Mouse (Mus musculus) heart, embryonic 12.5 days (tissue): ENCODE data around the gene Mrps15. TPM values are rescaled to one million over a fixed set of nuclear protein-coding genes. Genes with fewer than 3 reads are reported as not detected.

Experiments used
- ATAC-seq: fragments of 200-750 bp; cut with Nextera tagmentation; 2 replicates; pipeline ENCODE4 v1.8.0; 2017; ENCODE audit warnings: moderate TSS enrichment, moderate library complexity; ENCODE audit not compliant: insufficient number of reproducible peaks, low FRiP score
- H3K27ac ChIP-seq: fragments of 300-500 bp; sonication (generic); 2 replicates; pipeline ENCODE4 v1.5.1; 2016; ENCODE audit warnings: mild to moderate bottlenecking, moderate library complexity; ENCODE audit not compliant: poor library complexity, severe bottlenecking
- H3K27me3 ChIP-seq: fragments of 300-500 bp; sonication (generic); replicated peaks from 2 replicates; pipeline ENCODE4 v1.6.1; 2016; ENCODE audit warnings: mild to moderate bottlenecking, moderate library complexity
- H3K36me3 ChIP-seq: fragments of 300-500 bp; sonication (generic); 2 replicates; pipeline ENCODE4 v1.6.1; 2016; ENCODE audit warnings: mild to moderate bottlenecking, moderate library complexity
- H3K4me1 ChIP-seq: fragments of 300-500 bp; sonication (generic); replicated peaks from 2 replicates; pipeline ENCODE4 v1.6.1; 2016; ENCODE audit warnings: mild to moderate bottlenecking
- H3K4me2 ChIP-seq: fragments of 300-500 bp; sonication (generic); 2 replicates; pipeline ENCODE4 v1.6.1; 2016; ENCODE audit warnings: mild to moderate bottlenecking, moderate library complexity
- H3K4me3 ChIP-seq: fragments of 300-500 bp; sonication (generic); 2 replicates; pipeline ENCODE4 v1.5.1; 2016; ENCODE audit warnings: mild to moderate bottlenecking
- H3K9ac ChIP-seq: fragments of 300-500 bp; sonication (generic); 2 replicates; pipeline ENCODE4 v1.6.1; 2016; ENCODE audit warnings: mild to moderate bottlenecking, moderate library complexity
- H3K9me3 ChIP-seq: fragments of 300-500 bp; sonication (generic); replicated peaks from 2 replicates; pipeline ENCODE4 v1.6.1; 2016; ENCODE audit warnings: mild to moderate bottlenecking, moderate library complexity
- WGBS: fragments of 180-500 bp; shearing (Covaris S2); methylation state at CpG from one replicate; pipeline ENCODE4 v1.1.7; 2016; 5-methylcytosine and 5-hydroxymethylcytosine counted together
- polyA plus RNA-seq: library from polyadenylated mRNA; unstranded; fragments of >200 nt; fragmentation: Nextera tagmentation; extraction: Ambion mirVana; gene quantifications from 2 replicates; pipeline ENCODE4 v1.2.1, GENCODE M21; 2016

The Mrps15 gene
- polyA plus RNA-seq, 1 experiment from 2014 or later = 142 TPM

GRCm38 (mm10) chr4:126035413-126035812 lies 11.3 kb upstream of the Mrps15 start:
- peaks cover 5% of the 10 kb centered on the region; the same call in 1 of the 2 replicates for H3K27me3 ChIP-seq
- H3K9ac ChIP-seq = no peak overlapping the region
- no peaks in the 10 kb centered on the region for H3K36me3 ChIP-seq
- H3K4me3 ChIP-seq = no peak overlapping the region
- no peaks in the 10 kb centered on the region for H3K4me1 ChIP-seq
- no peaks in the 10 kb centered on the region for H3K9me3 ChIP-seq
- 72% methylated on average over 5 of the region's 5 CpGs for WGBS
- no peak overlapping the region for H3K4me2 ChIP-seq
- no peak overlapping the region for H3K27ac ChIP-seq
- no peak for ATAC-seq

- no peaks in the 10 kb centered on the region for H3K27me3 ChIP-seq
- no peak overlapping the region for H3K27ac ChIP-seq
- H3K9ac ChIP-seq = no peak overlapping the region
- peaks cover 64% of the 10 kb centered on the region for H3K36me3 ChIP-seq
- 76% methylated on average over 7 of the region's 7 CpGs for WGBS
- no peak for ATAC-seq
- H3K9me3 ChIP-seq = no peaks in the 10 kb centered on the region
- no peak overlapping the region for H3K4me2 ChIP-seq
- H3K4me1 ChIP-seq = peaks cover 10% of the 10 kb centered on the region
- H3K4me3 ChIP-seq = no peak overlapping the region
Measured at GRCm38 (mm10) chr4:126051617-126052016, 4.9 kb downstream of the Mrps15 start.

- ATAC-seq = peak; percentile 23; the same call in 1 of the 2 replicates
- H3K4me1 ChIP-seq = peaks cover 17% of the 10 kb centered on the region
- no peaks in the 10 kb centered on the region for H3K27me3 ChIP-seq
- peak overlapping the region; percentile 92 for H3K4me2 ChIP-seq
- H3K9me3 ChIP-seq = no peaks in the 10 kb centered on the region
- WGBS = 10% methylated on average over 19 of the region's 19 CpGs
- H3K4me3 ChIP-seq = peak overlapping the region; percentile 61
- H3K36me3 ChIP-seq = peaks cover 32% of the 10 kb centered on the region
- no peak overlapping the region for H3K27ac ChIP-seq
- peak overlapping the region; percentile 64 for H3K9ac ChIP-seq
Measured at GRCm38 (mm10) chr4:126057207-126058133, 10.7 kb downstream of the Mrps15 start.

GRCm38 (mm10) chr4:126058134-126058996 lies 11.6 kb downstream of the Mrps15 start, which contains the start of gene Oscp1:
Gene Oscp1, plus strand, starts transcription at chr4:126058565.
- H3K4me1 ChIP-seq = peaks cover 17% of the 10 kb centered on the region
- H3K4me3 ChIP-seq = peak within 1 kb of the TSS; percentile 61
- no peak within 1 kb of the TSS for H3K27ac ChIP-seq
- no peaks in the 10 kb centered on the region for H3K27me3 ChIP-seq
- peaks cover 26% of the 10 kb centered on the region for H3K36me3 ChIP-seq
- peak within 1 kb of the TSS; percentile 74 for H3K9ac ChIP-seq
- under 1% methylated on average over 57 of the region's 57 CpGs for WGBS
- H3K4me2 ChIP-seq = peak within 1 kb of the TSS; percentile 92
- H3K9me3 ChIP-seq = no peaks in the 10 kb centered on the region
- ATAC-seq = peak; percentile 96

- H3K27ac ChIP-seq = no peak overlapping the region
- WGBS = 40% methylated on average over 9 of the region's 9 CpGs
- no peak for ATAC-seq
Measured at GRCm38 (mm10) chr4:126058997-126059362, 12.3 kb downstream of the Mrps15 start.

GRCm38 (mm10) chr4:126062856-126063255 lies 16.1 kb downstream of the Mrps15 start:
- Histone ChIP-seq H3K27ac (no peak overlapping the region), H3K36me3 (no peaks in the 10 kb centered on the region), H3K4me2 (no peak overlapping the region), H3K4me1 (peaks cover 8% of the 10 kb centered on the region), H3K9me3 (no peaks in the 10 kb centered on the region), H3K4me3 (no peak overlapping the region), H3K27me3 (no peaks in the 10 kb centered on the region), H3K9ac (no peak overlapping the region)
- no peak for ATAC-seq
- 50% methylated on average over 1 of the region's 1 CpGs for WGBS

More at GRCm38 (mm10) chr4:126058997-126059362, 12.3 kb downstream of the Mrps15 start:
- Histone ChIP-seq H3K4me1 (peaks cover 17% of the 10 kb centered on the region), H3K27me3 (no peaks in the 10 kb centered on the region), H3K36me3 (peaks cover 20% of the 10 kb centered on the region), H3K9me3 (no peaks in the 10 kb centered on the region), H3K4me2 (peak overlapping the region; percentile 92), H3K9ac (peak overlapping the region; percentile 74), H3K4me3 (peak overlapping the region; percentile 61)

GRCm38 (mm10) chr4:126065241-126065640 lies 18.5 kb downstream of the Mrps15 start:
- 77% methylated on average over 7 of the region's 7 CpGs for WGBS
- H3K9me3 ChIP-seq = no peaks in the 10 kb centered on the region
- H3K4me3 ChIP-seq = no peak overlapping the region
- no peak overlapping the region for H3K4me2 ChIP-seq
- no peak overlapping the region for H3K27ac ChIP-seq
- no peak for ATAC-seq
- no peaks in the 10 kb centered on the region for H3K4me1 ChIP-seq
- H3K27me3 ChIP-seq = no peaks in the 10 kb centered on the region
- H3K36me3 ChIP-seq = no peaks in the 10 kb centered on the region
- no peak overlapping the region for H3K9ac ChIP-seq

GRCm38 (mm10) chr4:126067401-126068077 lies 20.8 kb downstream of the Mrps15 start:
- Histone ChIP-seq H3K4me2 (no peak overlapping the region), H3K27ac (no peak overlapping the region), H3K36me3 (no peaks in the 10 kb centered on the region), H3K4me1 (no peaks in the 10 kb centered on the region), H3K4me3 (no peak overlapping the region), H3K27me3 (no peaks in the 10 kb centered on the region), H3K9ac (no peak overlapping the region), H3K9me3 (no peaks in the 10 kb centered on the region)
- 63% methylated on average over 15 of the region's 15 CpGs for WGBS
- no peak for ATAC-seq

GRCm38 (mm10) chr4:126068842-126069241 lies 22.1 kb downstream of the Mrps15 start:
- ATAC-seq = no peak
- no peaks in the 10 kb centered on the region for H3K9me3 ChIP-seq
- no peaks in the 10 kb centered on the region for H3K4me1 ChIP-seq
- WGBS = 72% methylated on average over 6 of the region's 6 CpGs
- no peak overlapping the region for H3K4me3 ChIP-seq
- H3K36me3 ChIP-seq = no peaks in the 10 kb centered on the region
- H3K27ac ChIP-seq = no peak overlapping the region
- no peak overlapping the region for H3K9ac ChIP-seq
- no peaks in the 10 kb centered on the region for H3K27me3 ChIP-seq
- no peak overlapping the region for H3K4me2 ChIP-seq

- Histone ChIP-seq H3K27ac (no peak overlapping the region), H3K9ac (no peak overlapping the region), H3K4me3 (no peak overlapping the region), H3K4me2 (no peak overlapping the region), H3K36me3 (0 out of 2 replicates have a peak, but pooled peaks cover 3% of the 10 kb centered on the region), H3K9me3 (no peaks in the 10 kb centered on the region), H3K27me3 (no peaks in the 10 kb centered on the region), H3K4me1 (no peaks in the 10 kb centered on the region)
- 79% methylated on average over 6 of the region's 6 CpGs for WGBS
- ATAC-seq = no peak
Measured at GRCm38 (mm10) chr4:126077833-126078232, 31.1 kb downstream of the Mrps15 start.
